Mouse (Mus musculus) heart, embryonic 15.5 days (tissue): ENCODE data around the gene Opa3. TPM values are rescaled to one million over a fixed set of nuclear protein-coding genes. Genes with fewer than 3 reads are reported as not detected.

Source experiments
- ATAC-seq: fragments of 200-750 bp; cut with Nextera tagmentation; replicated peaks from 2 replicates; pipeline ENCODE4 v1.8.0; 2017; ENCODE audit warnings: low read depth, moderate TSS enrichment; ENCODE audit not compliant: insufficient number of reproducible peaks, insufficient read depth, low FRiP score
- H3K27ac ChIP-seq: fragments of 300-500 bp; sonication (generic); 2 replicates; pipeline ENCODE4 v1.5.1; 2015; ENCODE audit warnings: mild to moderate bottlenecking, inconsistent platforms
- H3K27me3 ChIP-seq: fragments of 300-500 bp; sonication (generic); 2 replicates; pipeline ENCODE4 v1.6.1; 2015; ENCODE audit warnings: inconsistent platforms
- H3K36me3 ChIP-seq: fragments of 300-500 bp; sonication (generic); 2 replicates; pipeline ENCODE4 v1.6.1; 2015; ENCODE audit warnings: mild to moderate bottlenecking, inconsistent platforms
- H3K4me1 ChIP-seq: fragments of 300-500 bp; sonication (generic); replicated peaks from 2 replicates; pipeline ENCODE4 v1.6.1; 2015; ENCODE audit warnings: inconsistent platforms
- H3K4me2 ChIP-seq: fragments of 300-500 bp; sonication (generic); 2 replicates; pipeline ENCODE4 v1.6.1; 2015; ENCODE audit warnings: inconsistent platforms, mild to moderate bottlenecking, moderate library complexity
- H3K4me3 ChIP-seq: fragments of 300-500 bp; sonication (generic); 2 replicates; pipeline ENCODE4 v1.5.1; 2015; ENCODE audit warnings: mild to moderate bottlenecking, inconsistent platforms
- H3K9ac ChIP-seq: fragments of 300-500 bp; sonication (generic); 2 replicates; pipeline ENCODE4 v1.6.1; 2015; ENCODE audit warnings: mild to moderate bottlenecking, inconsistent platforms
- H3K9me3 ChIP-seq: fragments of 300-500 bp; sonication (generic); replicated peaks from 2 replicates; pipeline ENCODE4 v1.6.1; 2016; ENCODE audit warnings: inconsistent platforms
- WGBS: fragments of 180-500 bp; shearing (Covaris S2); methylation state at CpG from one replicate; pipeline ENCODE4 v1.1.7; 2015; ENCODE audit warnings: mixed read lengths; 5-methylcytosine and 5-hydroxymethylcytosine counted together
- polyA plus RNA-seq: library from polyadenylated mRNA; unstranded; fragments of >200 nt; fragmentation: Nextera tagmentation; extraction: Ambion mirVana; gene quantifications from 2 replicates; pipeline ENCODE4 v1.2.1, GENCODE M21; 2015

The Opa3 gene
- polyA plus RNA-seq, 1 experiment from 2014 or later, result 33.8 TPM

- WGBS, result 86% methylated on average over 3 of the region's 3 CpGs
- H3K27me3 ChIP-seq, result no peaks in the 10 kb centered on the region
- no peak overlapping the region for H3K9ac ChIP-seq
- no peak overlapping the region for H3K4me3 ChIP-seq
- no peaks in the 10 kb centered on the region for H3K9me3 ChIP-seq
- peaks cover 46% of the 10 kb centered on the region for H3K4me1 ChIP-seq
- H3K4me2 ChIP-seq, result no peak overlapping the region
- no peak for ATAC-seq
- H3K27ac ChIP-seq, result no peak overlapping the region
- H3K36me3 ChIP-seq, result peaks cover 10% of the 10 kb centered on the region; the same call in 1 of the 2 replicates
Measured at GRCm38 (mm10) chr7:19231849-19232248, 3.7 kb downstream of the Opa3 start.

- Histone ChIP-seq H3K36me3 (peaks cover 10% of the 10 kb centered on the region; the same call in 1 of the 2 replicates), H3K4me3 (no peak overlapping the region), H3K9me3 (no peaks in the 10 kb centered on the region), H3K27me3 (no peaks in the 10 kb centered on the region), H3K4me2 (no peak overlapping the region), H3K4me1 (peaks cover 59% of the 10 kb centered on the region), H3K9ac (no peak overlapping the region), H3K27ac (peak overlapping the region; percentile 85; the same call in 1 of the 2 replicates)
- ATAC-seq, result no peak
- 70% methylated on average over 5 of the region's 5 CpGs for WGBS
Measured at GRCm38 (mm10) chr7:19234652-19235051, 6.5 kb downstream of the Opa3 start.

GRCm38 (mm10) chr7:19235092-19235671, 7.0 kb downstream of the Opa3 start:
- WGBS, result 71% methylated on average over 2 of the region's 2 CpGs
- Histone ChIP-seq H3K9ac (no peak overlapping the region), H3K36me3 (peaks cover 10% of the 10 kb centered on the region; the same call in 1 of the 2 replicates), H3K9me3 (no peaks in the 10 kb centered on the region), H3K4me3 (no peak overlapping the region), H3K4me1 (peaks cover 59% of the 10 kb centered on the region), H3K27me3 (no peaks in the 10 kb centered on the region), H3K27ac (peak overlapping the region; percentile 85), H3K4me2 (no peak overlapping the region)
- no peak for ATAC-seq

- 64% methylated on average over 2 of the region's 2 CpGs for WGBS
- Histone ChIP-seq H3K4me2 (0 out of 2 replicates have a peak overlapping the region, but pooled peaks have one; percentile 4), H3K9ac (no peak overlapping the region), H3K27me3 (no peaks in the 10 kb centered on the region), H3K4me1 (peaks cover 55% of the 10 kb centered on the region), H3K9me3 (no peaks in the 10 kb centered on the region), H3K4me3 (no peak overlapping the region), H3K27ac (peak overlapping the region; percentile 85), H3K36me3 (0 out of 2 replicates have a peak, but pooled peaks cover 5% of the 10 kb centered on the region)
- no peak for ATAC-seq
Measured at GRCm38 (mm10) chr7:19236411-19236810, 8.3 kb downstream of the Opa3 start.

GRCm38 (mm10) chr7:19238344-19238743, 10.2 kb downstream of the Opa3 start:
- H3K4me3 ChIP-seq, result no peak overlapping the region
- 0 out of 2 replicates have a peak, but pooled peaks cover 5% of the 10 kb centered on the region for H3K36me3 ChIP-seq
- 66% methylated on average over 4 of the region's 4 CpGs for WGBS
- H3K4me2 ChIP-seq, result no peak overlapping the region
- H3K4me1 ChIP-seq, result peaks cover 50% of the 10 kb centered on the region
- ATAC-seq, result 0 out of 2 replicates have a peak, but pooled peaks have one; percentile 19
- no peaks in the 10 kb centered on the region for H3K9me3 ChIP-seq
- H3K27me3 ChIP-seq, result no peaks in the 10 kb centered on the region
- peak overlapping the region; percentile 78 for H3K27ac ChIP-seq
- H3K9ac ChIP-seq, result no peak overlapping the region

- peak; percentile 83; the same call in 1 of the 2 replicates for ATAC-seq
- H3K36me3 ChIP-seq, result no peaks in the 10 kb centered on the region
- no peak overlapping the region for H3K4me3 ChIP-seq
- H3K4me2 ChIP-seq, result no peak overlapping the region
- H3K27ac ChIP-seq, result peak overlapping the region; percentile 78
- H3K9me3 ChIP-seq, result no peaks in the 10 kb centered on the region
- no peak overlapping the region for H3K9ac ChIP-seq
- 0% methylated on average over 1 of the region's 1 CpGs for WGBS
- peaks cover 50% of the 10 kb centered on the region for H3K4me1 ChIP-seq
- H3K27me3 ChIP-seq, result no peaks in the 10 kb centered on the region
Measured at GRCm38 (mm10) chr7:19239423-19239822, 11.3 kb downstream of the Opa3 start.

GRCm38 (mm10) chr7:19239986-19240385, 11.9 kb downstream of the Opa3 start:
- Histone ChIP-seq H3K9ac (0 out of 2 replicates have a peak overlapping the region, but pooled peaks have one; percentile 18), H3K27ac (peak overlapping the region; percentile 78)

GRCm38 (mm10) chr7:19240905-19241463, 12.8 kb downstream of the Opa3 start:
- no peak for ATAC-seq

More at GRCm38 (mm10) chr7:19239986-19240385, 11.9 kb downstream of the Opa3 start:
- Histone ChIP-seq H3K36me3 (0 out of 2 replicates have a peak, but pooled peaks cover under 1% of the 10 kb centered on the region), H3K4me1 (peaks cover 45% of the 10 kb centered on the region), H3K27me3 (no peaks in the 10 kb centered on the region), H3K4me2 (no peak overlapping the region), H3K9me3 (no peaks in the 10 kb centered on the region), H3K4me3 (no peak overlapping the region)
- WGBS, result 47% methylated on average over 4 of the region's 4 CpGs
- no peak for ATAC-seq

GRCm38 (mm10) chr7:19242005-19242404, 13.9 kb downstream of the Opa3 start:
- Histone ChIP-seq H3K27me3 (no peaks in the 10 kb centered on the region), H3K4me2 (no peak overlapping the region), H3K4me3 (no peak overlapping the region), H3K36me3 (peaks cover 14% of the 10 kb centered on the region), H3K9ac (no peak overlapping the region), H3K4me1 (peaks cover 25% of the 10 kb centered on the region), H3K27ac (no peak overlapping the region), H3K9me3 (no peaks in the 10 kb centered on the region)
- WGBS, result 97% methylated on average over 1 of the region's 1 CpGs
- ATAC-seq, result no peak

More at GRCm38 (mm10) chr7:19240905-19241463, 12.8 kb downstream of the Opa3 start:
- Histone ChIP-seq H3K4me2 (no peak overlapping the region), H3K9me3 (no peaks in the 10 kb centered on the region), H3K27me3 (no peaks in the 10 kb centered on the region), H3K4me1 (peaks cover 35% of the 10 kb centered on the region), H3K27ac (no peak overlapping the region), H3K4me3 (no peak overlapping the region), H3K9ac (no peak overlapping the region), H3K36me3 (peaks cover 11% of the 10 kb centered on the region)
- 89% methylated on average over 8 of the region's 8 CpGs for WGBS

- Histone ChIP-seq H3K4me2 (no peak overlapping the region), H3K4me1 (peaks cover 11% of the 10 kb centered on the region), H3K9ac (no peak overlapping the region), H3K9me3 (no peaks in the 10 kb centered on the region), H3K27me3 (no peaks in the 10 kb centered on the region), H3K4me3 (no peak overlapping the region), H3K36me3 (peaks cover 22% of the 10 kb centered on the region), H3K27ac (no peak overlapping the region)
- 55% methylated on average over 5 of the region's 5 CpGs for WGBS
- ATAC-seq, result no peak
Measured at GRCm38 (mm10) chr7:19243858-19244257, 15.7 kb downstream of the Opa3 start.

GRCm38 (mm10) chr7:19245083-19245482, 16.9 kb downstream of the Opa3 start:
- Histone ChIP-seq H3K27ac (no peak overlapping the region), H3K4me3 (no peak overlapping the region), H3K4me2 (no peak overlapping the region), H3K27me3 (no peaks in the 10 kb centered on the region), H3K9ac (no peak overlapping the region), H3K36me3 (peaks cover 22% of the 10 kb centered on the region), H3K4me1 (no peaks in the 10 kb centered on the region), H3K9me3 (no peaks in the 10 kb centered on the region)
- 60% methylated on average over 3 of the region's 3 CpGs for WGBS
- ATAC-seq, result no peak
